Mouse (Mus musculus) layer of hippocampus, adult 18-20 months (tissue): ENCODE data around the gene Tkfc. TPM values are rescaled to one million over a fixed set of nuclear protein-coding genes. Genes with fewer than 3 reads are reported as not detected.
"Not testable (repeated sequence)": the region's sequence is repeated elsewhere in the genome, so short reads cannot be mapped to it uniquely, and the experiment has no call there.

Source experiments
- DNase-seq, 2 experiments: peaks; one replicate each; pipeline ENCODE4 v3.0.0; 2022; ENCODE audit warnings: low spot score in 2 of 2
- total RNA-seq, 2 experiments: library from RNA; stranded (reverse); gene quantifications; 2 replicates each; pipeline ENCODE4 v1.2.3; 2021

Gene Tkfc
- total RNA-seq, 2 experiments from 2014 or later = 15.2 to 16.8 TPM

DNA sequence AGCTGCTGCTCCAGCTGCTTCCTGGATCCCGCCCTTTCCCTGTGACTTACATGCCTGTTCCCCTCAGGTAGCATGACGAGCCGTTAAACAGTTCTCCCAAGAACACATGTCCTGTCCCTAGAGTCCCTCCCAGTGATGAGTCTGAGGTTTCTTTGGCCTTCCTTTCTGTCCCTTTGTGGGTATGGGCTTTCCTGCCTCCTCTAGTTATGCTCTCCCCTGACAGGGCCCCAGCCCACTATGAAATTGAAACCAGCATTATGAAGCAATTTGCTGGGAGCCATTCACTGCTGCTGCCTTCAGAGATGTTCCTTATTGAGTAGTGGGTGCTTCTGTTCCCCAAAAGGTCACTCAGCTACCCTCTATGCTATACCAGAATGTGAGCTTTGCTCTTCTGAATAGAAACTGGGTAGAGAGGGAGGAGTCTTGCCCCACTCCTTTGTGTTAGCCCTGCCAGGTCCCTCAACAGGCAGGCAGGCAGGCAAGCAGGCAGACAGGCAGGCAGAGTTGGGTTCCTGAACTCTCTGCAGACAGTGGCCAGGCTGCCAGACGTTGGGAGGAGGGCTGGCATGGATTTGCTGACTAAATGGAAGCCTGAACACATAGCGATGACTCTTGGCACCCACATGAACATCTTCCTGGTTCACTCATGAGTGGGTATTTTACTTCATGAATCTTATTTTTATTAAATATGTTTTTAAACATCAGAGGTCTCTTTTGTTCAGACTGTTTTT, 16.2 kb downstream of the Tkfc start:
- no peak for DNase-seq

GRCm38 (mm10) chr19:10587231-10587630, 18.2 kb downstream of the Tkfc start:
- no peak for DNase-seq

- no peak for DNase-seq
These were observed 20.3 kb downstream of the Tkfc start for GRCm38 (mm10) chr19:10585112-10585511.

GRCm38 (mm10) chr19:10583550-10584146, 21.8 kb downstream of the Tkfc start:
- peak in 1 of 2 experiments; percentile 33 for DNase-seq

DNA sequence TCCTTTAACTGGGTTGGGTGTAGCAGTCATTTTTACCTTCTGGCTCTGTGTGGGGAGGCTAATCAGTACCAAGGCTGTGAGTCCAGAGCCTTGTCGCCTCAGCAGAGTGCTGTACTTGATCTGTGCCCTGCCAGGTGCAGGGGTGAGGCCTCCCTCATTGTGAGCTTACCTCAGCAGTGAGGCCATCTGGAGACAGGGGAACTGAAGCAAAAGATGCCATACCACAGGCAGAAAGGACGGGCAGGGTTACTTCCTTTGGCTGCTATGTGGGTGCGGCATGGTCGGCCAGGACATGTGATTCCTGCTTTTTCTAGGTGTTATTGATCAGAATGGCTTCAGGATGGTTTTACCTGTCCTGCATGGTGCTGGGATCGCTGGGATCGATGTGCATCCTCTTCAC, 23.5 kb downstream of the Tkfc start:
- DNase-seq = no peak

DNA sequence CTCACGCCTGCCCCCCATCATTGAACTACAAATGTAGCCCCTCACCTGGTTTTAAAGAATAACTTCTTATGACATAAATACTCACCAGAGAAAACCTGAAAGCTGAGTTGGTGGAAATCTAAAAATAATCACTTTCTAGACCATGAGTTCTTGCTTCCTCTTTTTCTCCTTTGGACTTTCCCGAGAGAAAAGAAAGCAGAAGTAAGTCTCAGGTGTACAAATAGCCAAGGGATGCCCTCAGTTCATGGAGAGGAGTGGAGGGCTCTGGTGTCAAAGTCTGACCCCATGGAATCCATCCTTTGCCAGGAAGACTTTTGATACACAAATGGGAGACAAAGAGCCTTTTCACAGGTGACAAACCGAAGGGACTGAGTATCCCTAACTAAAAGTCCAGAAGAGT, 24.7 kb downstream of the Tkfc start:
- DNase-seq = no peak

- DNase-seq = no peak
These were observed 25.4 kb downstream of the Tkfc start for GRCm38 (mm10) chr19:10580102-10580501.

GRCm38 (mm10) chr19:10576690-10577561, 28.5 kb downstream of the Tkfc start, which contains the start of the genes Cyb561a3 and Tmem138:
Gene Cyb561a3 (plus strand): TSS chr19:10577172.
Gene Tmem138 (minus strand): TSS chr19:10577362.
- peak; percentile 92 to 96 for DNase-seq

- DNase-seq = no peak
These were observed 35.8 kb downstream of the Tkfc start for GRCm38 (mm10) chr19:10569627-10570026.

GRCm38 (mm10) chr19:10565217-10565616, 40.2 kb downstream of the Tkfc start:
- no peak for DNase-seq

- no peak for DNase-seq
These were observed 41.2 kb downstream of the Tkfc start for GRCm38 (mm10) chr19:10564278-10564677.

- DNase-seq = no peak
These were observed 43.1 kb downstream of the Tkfc start for GRCm38 (mm10) chr19:10562351-10562750.

DNA sequence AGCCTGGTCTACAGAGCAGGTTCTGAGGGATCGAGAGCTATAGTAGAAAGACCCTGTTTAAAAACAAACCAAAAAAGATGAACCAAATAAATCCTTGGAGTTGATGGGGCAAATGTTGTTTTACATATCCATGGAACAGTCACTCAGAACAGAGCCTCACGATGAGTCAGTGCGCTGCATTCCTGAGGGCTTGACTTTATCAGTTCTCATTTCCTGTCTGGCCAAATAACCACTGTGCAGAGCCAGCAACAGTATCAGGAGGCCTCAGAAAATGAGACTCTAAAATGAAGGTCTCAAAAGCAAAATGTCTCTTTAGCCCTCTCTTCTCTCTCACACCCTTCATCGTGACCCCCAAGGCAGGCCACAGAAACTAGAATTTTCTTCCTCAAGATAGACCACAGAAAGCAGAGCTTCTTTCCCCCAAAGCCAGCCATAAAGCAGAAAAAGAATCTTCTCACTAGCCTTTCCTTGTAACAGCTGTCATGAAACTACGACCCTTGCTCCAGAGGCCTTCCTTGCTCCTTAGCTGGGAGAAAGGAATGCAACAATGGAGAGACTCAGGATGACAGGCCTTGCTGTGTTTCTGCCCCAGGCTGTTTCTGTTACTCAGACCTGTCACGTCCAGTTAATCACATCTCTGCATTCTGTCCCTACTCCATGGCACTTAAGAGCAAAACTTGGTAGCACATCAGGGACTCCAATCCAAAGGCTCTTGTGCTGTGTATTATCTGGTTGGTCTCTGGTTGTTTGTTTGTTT, 43.7 kb downstream of the Tkfc start:
- DNase-seq = no peak

GRCm38 (mm10) chr19:10560108-10560507, 45.3 kb downstream of the Tkfc start:
- no peak for DNase-seq

DNA sequence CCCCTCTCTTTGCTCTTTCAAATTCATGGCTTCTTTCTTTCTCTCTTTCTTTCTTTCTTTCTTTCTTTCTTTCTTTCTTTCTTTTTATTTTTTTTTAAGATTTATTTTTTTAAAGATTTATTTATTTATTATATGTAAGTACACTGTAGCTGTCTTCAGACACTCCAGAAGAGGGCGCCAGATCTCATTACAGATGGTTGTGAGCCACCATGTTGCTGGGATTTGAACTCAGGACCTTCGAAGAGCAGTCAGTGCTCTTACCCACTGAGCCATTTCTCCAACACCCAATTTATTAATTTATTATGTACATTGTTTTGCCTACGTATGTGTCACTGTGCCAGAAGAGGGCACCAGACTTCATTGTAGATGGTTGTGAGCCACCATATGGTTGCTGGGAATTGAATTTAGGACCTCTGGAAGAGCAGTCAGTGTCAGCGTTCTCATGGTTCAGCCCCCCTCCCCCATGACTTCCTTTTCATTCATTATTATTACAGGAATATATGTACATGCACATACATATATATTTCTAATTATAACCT, 47.5 kb downstream of the Tkfc start:
- not testable (repeated sequence) for DNase-seq

DNA sequence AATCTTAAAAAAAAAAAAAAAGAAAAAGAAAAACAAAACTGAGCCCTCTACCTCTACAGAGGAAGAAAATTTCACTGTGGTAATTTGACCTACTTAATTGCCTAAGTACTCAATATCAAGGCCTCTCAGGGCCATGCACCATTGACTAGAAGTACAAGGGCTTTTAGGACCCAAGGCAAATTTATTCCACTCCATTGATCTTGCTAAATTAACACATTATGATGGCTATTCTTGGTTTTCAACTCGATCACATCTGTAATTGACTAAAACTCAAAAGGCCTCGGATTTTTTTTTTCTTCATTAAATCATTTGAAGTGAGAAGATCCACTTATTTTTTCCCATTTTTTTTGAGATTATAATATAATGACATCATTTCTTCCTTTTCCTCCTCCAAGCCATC, 48.0 kb downstream of the Tkfc start:
- no peak for DNase-seq

GRCm38 (mm10) chr19:10557001-10557400, 48.5 kb downstream of the Tkfc start:
- no peak for DNase-seq

DNA sequence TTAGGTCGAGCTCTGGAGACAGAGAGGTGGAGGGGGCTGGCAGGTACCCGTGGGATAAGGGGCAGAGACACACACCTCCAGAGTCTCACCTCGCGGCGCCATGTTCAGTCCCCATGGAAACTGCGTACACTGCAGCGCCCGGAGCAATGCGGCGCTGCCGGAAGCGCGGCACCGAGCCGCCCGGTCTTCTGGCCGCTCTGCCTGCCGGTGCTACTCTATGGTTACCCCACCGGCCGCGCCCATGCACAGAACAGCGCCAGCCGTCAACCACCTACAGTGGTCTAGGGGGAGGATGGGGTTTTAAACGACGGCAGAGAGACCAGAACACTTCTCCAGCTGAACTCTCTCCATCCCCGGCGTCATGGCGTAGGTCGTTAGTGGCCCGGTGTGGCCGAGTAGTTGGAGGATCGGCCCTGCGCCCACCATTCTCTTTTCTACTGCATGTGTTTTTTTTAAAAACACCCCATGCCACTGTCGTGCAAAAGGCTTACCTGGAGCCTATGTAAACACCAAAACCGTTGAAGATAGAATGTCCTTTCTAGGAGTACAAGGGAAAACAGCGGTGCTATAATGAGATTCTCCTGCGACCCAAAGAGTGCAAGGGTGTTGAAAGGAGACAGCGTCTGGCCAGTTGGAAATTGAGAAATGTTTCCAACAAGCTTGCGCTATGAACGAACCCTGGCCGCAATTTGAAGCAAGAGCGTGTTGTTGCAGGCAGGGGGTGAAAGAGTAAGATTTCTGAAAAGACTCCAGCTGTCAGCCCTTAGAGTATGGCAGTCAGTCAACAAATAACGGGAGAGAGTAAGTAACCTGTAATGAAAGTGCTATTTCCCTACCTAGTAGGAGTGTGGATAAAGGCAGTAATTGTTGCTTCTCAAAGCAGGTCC, 49.6 kb downstream of the Tkfc start, which contains the start of gene Tmem216:
Tmem216 (minus strand) TSS at position 615 of the 887 bp plus-strand sequence.
- peak; percentile 79 to 88 for DNase-seq

- DNase-seq = no peak
These were observed 66.0 kb downstream of the Tkfc start for GRCm38 (mm10) chr19:10539454-10539853.
